12 mouse cellular contexts compared by ENCODE assay signal in genomic region chr2:38515446-38515845, GRCm38 (mm10). TPM values are rescaled to one million over a fixed set of nuclear protein-coding genes. Genes with fewer than 3 reads are reported as not detected.
DNase-seq lines count a peak whose midpoint lies in the region; ATAC-seq lines count a peak whose summit lies in the region.
"Had no signal": no experiment of that assay in that cellular context is flagged by ENCODE, and none has a peak within 500 bp of the region (broad histone marks: within the 10 kb centered on the region; RNA-seq: fewer than 3 reads in every experiment).

No protein-coding gene starts in this region.

- no peak overlapping the region for H3K4me2 ChIP-seq in heart, embryonic 16.5 days (ENCODE audit: low read depth, low read length)
- no peak overlapping the region for H3K4me2 ChIP-seq in hindbrain, embryonic 11.5 days (replicated peaks; ENCODE audit: low read depth, low read length)
- no peak overlapping the region; the same call in 1 of the 2 replicates for H3K4me2 ChIP-seq in midbrain, embryonic 13.5 days (replicated peaks)

- H3K4me1 ChIP-seq in heart, embryonic 16.5 days (ENCODE audit: control insufficient read depth, insufficient read depth, low read length), result peaks cover 34% of the 10 kb centered on the region
- peaks cover 9% of the 10 kb centered on the region for H3K4me1 ChIP-seq in hindbrain, embryonic 11.5 days (replicated peaks; ENCODE audit: control insufficient read depth, insufficient read depth, low read length)
- H3K4me1 ChIP-seq in midbrain, embryonic 13.5 days (replicated peaks), result peaks cover 62% of the 10 kb centered on the region

- H3K36me3 ChIP-seq in heart, embryonic 16.5 days (ENCODE audit: control insufficient read depth, insufficient read depth), result no peaks in the 10 kb centered on the region; the same call in 1 of the 2 replicates
- no peaks in the 10 kb centered on the region for H3K36me3 ChIP-seq in hindbrain, embryonic 11.5 days (ENCODE audit: control insufficient read depth, insufficient read depth, low read length)
- H3K36me3 ChIP-seq in midbrain, embryonic 13.5 days, result no peaks in the 10 kb centered on the region

- no peaks in the 10 kb centered on the region for H3K9me3 ChIP-seq in heart, embryonic 16.5 days (replicated peaks; ENCODE audit: control insufficient read depth, low read length)
- H3K9me3 ChIP-seq in hindbrain, embryonic 11.5 days (ENCODE audit: control insufficient read depth, low read length), result no peaks in the 10 kb centered on the region
- no peaks in the 10 kb centered on the region for H3K9me3 ChIP-seq in midbrain, embryonic 13.5 days

- ATAC-seq in heart, embryonic 16.5 days (replicated peaks; ENCODE audit: extremely low read depth, insufficient read depth, low FRiP score), result no peak
- peak; percentile 25; the same call in 1 of the 2 replicates for ATAC-seq in hindbrain, embryonic 11.5 days (ENCODE audit: low FRiP score)
- ATAC-seq in midbrain, embryonic 13.5 days, result peak; percentile 32; the same call in 1 of the 2 replicates

- DNase-seq in heart, adult 9 months (ENCODE audit: low spot score in 2 of 2), result no peak
- peak; percentile 53 for DNase-seq in embryo, embryonic 11 days
- DNase-seq in hindbrain, embryonic 11.5 days (ENCODE audit: low spot score), result peak; percentile 29
- no peak for DNase-seq in left cerebral cortex, adult 11 months (ENCODE audit: low spot score)
- DNase-seq in urinary bladder, postnatal 36 days (ENCODE audit: low spot score in 2 of 2), result no peak
- DNase-seq in right cerebral cortex, adult 18-20 months, result no peak
- DNase-seq: adrenal gland, postnatal 25 days; kidney, postnatal 4 days; right cerebral cortex, postnatal 25 days had no signal

- WGBS in heart, embryonic 16.5 days, result 34% methylated on average over 6 of the region's 6 CpGs
- 11% methylated on average over 6 of the region's 6 CpGs for WGBS in hindbrain, embryonic 11.5 days
- WGBS in midbrain, embryonic 13.5 days, result 4% methylated on average over 6 of the region's 6 CpGs

- H3K9ac ChIP-seq in heart, embryonic 16.5 days (ENCODE audit: low read length), result peak overlapping the region; percentile 18; the same call in 1 of the 2 replicates
- no peak overlapping the region for H3K9ac ChIP-seq in hindbrain, embryonic 11.5 days (ENCODE audit: low read depth, low read length)
- no peak overlapping the region for H3K9ac ChIP-seq in midbrain, embryonic 13.5 days (replicated peaks)

- no peaks in the 10 kb centered on the region for H3K27me3 ChIP-seq in heart, embryonic 16.5 days (ENCODE audit: control insufficient read depth, insufficient read depth, low read length)
- H3K27me3 ChIP-seq in hindbrain, embryonic 11.5 days (ENCODE audit: control insufficient read depth, insufficient read depth, low read length), result no peaks in the 10 kb centered on the region
- H3K27me3 ChIP-seq in midbrain, embryonic 13.5 days, result no peaks in the 10 kb centered on the region

- H3K27ac ChIP-seq in heart, embryonic 16.5 days (ENCODE audit: low read length), result peak overlapping the region; percentile 68; the same call in 1 of the 2 replicates
- peak overlapping the region; percentile 45 for H3K27ac ChIP-seq in hindbrain, embryonic 11.5 days (ENCODE audit: low read depth, low read length)
- peak overlapping the region; percentile 22 for H3K27ac ChIP-seq in midbrain, embryonic 13.5 days

- H3K4me3 ChIP-seq in heart, embryonic 16.5 days (ENCODE audit: low read length), result no peak overlapping the region
- no peak overlapping the region for H3K4me3 ChIP-seq in hindbrain, embryonic 11.5 days (ENCODE audit: low read depth, low read length)
- no peak overlapping the region for H3K4me3 ChIP-seq in midbrain, embryonic 13.5 days (replicated peaks)
- H3K4me3 ChIP-seq: erythroblast, embryonic 14.5 days had no signal

RNA-seq across cellular contexts. Expression of gene Nek6, which starts 4.0 kb away (rescaled TPM):
- polyA plus RNA-seq in heart, embryonic 16.5 days (2015; fragmentation: Nextera tagmentation; extraction: Ambion mirVana), result 66.2 and 67.9 TPM in 2 replicates
- polyA plus RNA-seq in hindbrain, embryonic 11.5 days (2014; fragmentation: Nextera tagmentation; extraction: Ambion mirVana), result 84.5 and 87.8 TPM in 2 replicates
- polyA plus RNA-seq in midbrain, embryonic 13.5 days (2015; fragmentation: Nextera tagmentation; extraction: Ambion mirVana), result 63.2 and 72.9 TPM in 2 replicates

Comparison
In these comparisons a context has a peak if more than half of its experiments do, and no peak if none do; other contexts are left out.
1. DNase-seq: peak in embryo, embryonic 11 days (single experiment) and hindbrain, embryonic 11.5 days (single experiment); none in heart, adult 9 months (0 of 2), left cerebral cortex, adult 11 months (single experiment), urinary bladder, postnatal 36 days (0 of 2) and right cerebral cortex, adult 18-20 months (single experiment).
2. Peak in every context shown above with its lines, with median percentiles within 50 percentile points of each other: H3K27ac ChIP-seq.